8 mouse cellular contexts compared by ENCODE assay signal in the genomic region with DNA sequence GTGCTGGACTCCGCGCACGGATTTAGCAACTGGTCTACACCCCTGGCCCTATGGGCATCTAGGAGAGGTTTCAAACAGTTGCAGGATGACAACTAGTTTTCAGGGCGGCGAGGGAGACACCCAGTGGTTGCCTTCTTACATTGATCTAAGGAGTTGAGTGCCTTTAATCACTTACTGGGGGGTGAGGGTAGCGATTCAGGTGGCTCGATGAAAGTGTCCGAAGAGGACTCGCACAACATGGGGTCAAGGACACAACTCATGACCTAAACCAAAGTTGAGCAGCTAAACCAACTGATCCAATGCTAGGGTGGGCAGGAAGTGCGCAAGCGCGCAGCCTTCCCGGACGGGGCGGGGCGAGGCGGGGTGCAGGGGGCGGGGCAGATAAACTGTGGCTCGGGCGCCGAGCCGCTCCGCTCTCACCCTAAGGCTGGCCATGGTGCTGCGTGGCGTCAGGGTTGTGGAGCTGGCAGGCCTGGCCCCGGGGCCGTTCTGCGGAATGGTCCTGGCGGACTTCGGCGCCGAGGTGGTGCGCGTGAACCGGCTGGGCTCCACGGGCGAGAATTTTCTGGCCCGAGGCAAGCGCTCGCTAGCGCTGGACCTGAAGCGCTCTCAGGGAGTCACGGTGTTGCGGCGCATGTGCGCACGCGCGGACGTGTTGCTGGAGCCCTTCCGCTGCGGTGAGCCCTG. TPM values are rescaled to one million over a fixed set of nuclear protein-coding genes. Genes with fewer than 3 reads are reported as not detected.
A peak's percentile ranks its signal among the peaks of the same experiment; 100 is the strongest.
DNase-seq lines count a peak whose midpoint lies in the region; ATAC-seq and TF ChIP-seq lines count a peak whose summit lies in the region.

Gene Amacr (plus strand): TSS at position 380 of the 687 bp plus-strand sequence.

- peak within 1 kb of the TSS; percentile 81 for H3K27ac ChIP-seq in forebrain, embryonic 14.5 days (ENCODE audit: low read depth, low read length)
- H3K27ac ChIP-seq in neural tube, embryonic 15.5 days (replicated peaks): peak within 1 kb of the TSS; percentile 95

- DNase-seq in cerebellum, adult 11 months: peak; percentile 91
- DNase-seq in forebrain, embryonic 14.5 days (ENCODE audit: low spot score): peak; percentile 95
- peak; percentile 89 to 91 for DNase-seq in heart, postnatal 14 days
- peak; percentile 92 for DNase-seq in layer of hippocampus, adult 11-12 months (ENCODE audit: low spot score)
- peak; percentile 87 to 90 for DNase-seq in lung, adult 18-20 months
- DNase-seq in testis, postnatal 14 days (ENCODE audit: low spot score): peak; percentile 87

- H3K9ac ChIP-seq in forebrain, embryonic 14.5 days (ENCODE audit: low read length): peak within 1 kb of the TSS; percentile 74
- H3K9ac ChIP-seq in neural tube, embryonic 15.5 days (replicated peaks): peak within 1 kb of the TSS; percentile 78

- under 1% methylated on average over 52 of the region's 52 CpGs for WGBS in forebrain, embryonic 14.5 days
- WGBS in neural tube, embryonic 15.5 days: under 1% methylated on average over 52 of the region's 52 CpGs

- no peak for TF ChIP-seq CTCF in E14TG2a.4 (conservative IDR thresholded peaks at IDR 0.05; ENCODE audit: low read length)

- H3K27me3 ChIP-seq in E14TG2a.4 (ENCODE audit: insufficient read depth, low read length): no peaks in the 10 kb centered on the region
- H3K27me3 ChIP-seq in forebrain, embryonic 14.5 days (replicated peaks; ENCODE audit: control insufficient read depth, insufficient read depth, low read length): no peaks in the 10 kb centered on the region
- H3K27me3 ChIP-seq in neural tube, embryonic 15.5 days (replicated peaks): no peaks in the 10 kb centered on the region

- peak; percentile 99 for ATAC-seq in forebrain, embryonic 14.5 days
- peak; percentile 100 for ATAC-seq in neural tube, embryonic 15.5 days (ENCODE audit: low FRiP score)

- peak within 1 kb of the TSS; percentile 66 for H3K4me2 ChIP-seq in forebrain, embryonic 14.5 days (ENCODE audit: low read length)
- peak within 1 kb of the TSS; percentile 64 for H3K4me2 ChIP-seq in neural tube, embryonic 15.5 days

- H3K4me3 ChIP-seq in E14TG2a.4 (replicated peaks; ENCODE audit: low read length): peak within 1 kb of the TSS; percentile 91
- H3K4me3 ChIP-seq in forebrain, embryonic 14.5 days (ENCODE audit: low read depth, low read length): peak within 1 kb of the TSS; percentile 64
- peak within 1 kb of the TSS; percentile 72 for H3K4me3 ChIP-seq in neural tube, embryonic 15.5 days (replicated peaks)

- intact Hi-C loops in heart, postnatal 14 days (cut with DNase I): loop anchor here (5.0 kb wide), 1 partner anchor 59 kb away; no protein-coding TSS in a partner anchor

- peaks cover 80% of the 10 kb centered on the region for H3K4me1 ChIP-seq in E14TG2a.4 (replicated peaks; ENCODE audit: low read depth, low read length)
- no peaks in the 10 kb centered on the region for H3K4me1 ChIP-seq in forebrain, embryonic 14.5 days (ENCODE audit: control insufficient read depth, insufficient read depth, low read length)
- H3K4me1 ChIP-seq in neural tube, embryonic 15.5 days: peaks cover 15% of the 10 kb centered on the region

- H3K36me3 ChIP-seq in E14TG2a.4 (ENCODE audit: insufficient read depth, low read length): peaks cover 16% of the 10 kb centered on the region
- no peaks in the 10 kb centered on the region for H3K36me3 ChIP-seq in forebrain, embryonic 14.5 days (ENCODE audit: control insufficient read depth, insufficient read depth, low read length)
- H3K36me3 ChIP-seq in neural tube, embryonic 15.5 days: no peaks in the 10 kb centered on the region

- no peaks in the 10 kb centered on the region for H3K9me3 ChIP-seq in E14TG2a.4 (ENCODE audit: low read length)
- no peaks in the 10 kb centered on the region for H3K9me3 ChIP-seq in forebrain, embryonic 14.5 days (replicated peaks; ENCODE audit: control insufficient read depth, low read length)
- no peaks in the 10 kb centered on the region for H3K9me3 ChIP-seq in neural tube, embryonic 15.5 days (replicated peaks)

RNA-seq across cellular contexts. Expression of gene Amacr, which starts in this region (rescaled TPM):
- polyA plus RNA-seq in forebrain, embryonic 14.5 days (2014; fragmentation: Nextera tagmentation; extraction: Ambion mirVana): 11.4 and 12.9 TPM in 2 replicates
- total RNA-seq in heart, postnatal 14 days (2021): 10 to 100 TPM; 23.4 to 26.2 TPM
- 12.4 and 13.9 TPM in 2 replicates for polyA plus RNA-seq in neural tube, embryonic 15.5 days (2015; fragmentation: Nextera tagmentation; extraction: Ambion mirVana)

Comparison
In these comparisons a context has a peak if more than half of its experiments do, and no peak if none do; other contexts are left out.
1. Peak in every context shown above with its lines: DNase-seq, ATAC-seq, H3K4me3 ChIP-seq and H3K27ac ChIP-seq.